Mouse (Mus musculus) ES-E14 (cell line): ENCODE results near the gene Disp1. TPM values are rescaled to one million over a fixed set of nuclear protein-coding genes. Genes with fewer than 3 reads are reported as not detected.

Experiments
- DNase-seq: peaks from one replicate; pipeline ENCODE4 v3.0.0-alpha.2; 2013; ENCODE audit warnings: low read depth, low spot score
- H3K27ac ChIP-seq: 2 replicates; pipeline ENCODE4 v1.5.1; 2012; ENCODE audit warnings: low read depth, mild to moderate bottlenecking, low read length, moderate library complexity, mixed read lengths; ENCODE audit not compliant: poor library complexity, insufficient read depth, severe bottlenecking
- H3K36me3 ChIP-seq: 2 replicates; pipeline ENCODE4 v1.6.1; 2012; ENCODE audit warnings: mild to moderate bottlenecking, low read length, moderate library complexity, mixed read lengths; ENCODE audit not compliant: control insufficient read depth, poor library complexity, insufficient read depth, severe bottlenecking
- H3K4me1 ChIP-seq, 2 experiments: fragments of 150-350 bp in 1 of 2; sonication (generic) in 1 of 2; 2 replicates each; pipeline ENCODE4 v1.6.1; 2012; ENCODE audit warnings: low read length in 2 of 2, mild to moderate bottlenecking in 1 of 2, mixed read lengths in 1 of 2; ENCODE audit not compliant: control insufficient read depth in 2 of 2, insufficient read depth in 2 of 2, poor library complexity in 1 of 2
- H3K4me3 ChIP-seq, 2 experiments: fragments of 150-350 bp in 1 of 2; sonication (generic) in 1 of 2; 2 replicates each; pipeline ENCODE4 v1.5.1; 2012; ENCODE audit warnings: low read length in 2 of 2, low read depth in 1 of 2, mild to moderate bottlenecking in 1 of 2, mixed read lengths in 1 of 2; ENCODE audit not compliant: insufficient read depth in 1 of 2, poor library complexity in 1 of 2, severe bottlenecking in 1 of 2
- H3K9ac ChIP-seq: 2 replicates; pipeline ENCODE4 v1.6.1; 2012; ENCODE audit warnings: low read depth, mild to moderate bottlenecking, low read length, mixed read lengths; ENCODE audit not compliant: poor library complexity, insufficient read depth, severe bottlenecking
- H3K9me3 ChIP-seq: fragments of 150-350 bp; sonication (generic); 2 replicates; pipeline ENCODE4 v1.6.1; 2012; ENCODE audit warnings: low read depth, mild to moderate bottlenecking, low read length; ENCODE audit not compliant: control insufficient read depth, insufficient read depth
- CHD2 ChIP-seq: IDR thresholded peaks from 2 replicates; pipeline ENCODE4 v1.6.1; 2014; ENCODE audit warnings: mild to moderate bottlenecking, low read depth, low read length, inconsistent platforms
- HCFC1 ChIP-seq: IDR thresholded peaks from 2 replicates; pipeline ENCODE4 v1.6.1; 2012; ENCODE audit warnings: low read length, inconsistent platforms, borderline replicate concordance; ENCODE audit not compliant: insufficient read depth
- MAFK ChIP-seq: IDR thresholded peaks from 2 replicates; pipeline ENCODE4 v1.6.1; 2014; ENCODE audit warnings: mild to moderate bottlenecking, low read depth, low read length, inconsistent platforms; ENCODE audit not compliant: insufficient read depth
- ZC3H11A ChIP-seq: IDR thresholded peaks from 2 replicates; pipeline ENCODE4 v1.6.1; 2012; ENCODE audit warnings: low read depth, mild to moderate bottlenecking, inconsistent platforms, low read length, borderline replicate concordance
- ZNF384 ChIP-seq: IDR thresholded peaks from 2 replicates; pipeline ENCODE4 v1.6.1; 2012; ENCODE audit warnings: low read depth, low read length, inconsistent platforms
- in situ Hi-C, 2 experiments: fragments of 600-800 bp; cut with MboI; formaldehyde crosslinking; loops; one replicate each; pipeline ENCODE4 v1.15.1; 2025; ENCODE audit warnings: low sequenced_read_pairs in 2 of 2, inconsistent platforms in 1 of 2; ENCODE audit not compliant: unreplicated experiment in 2 of 2
- total RNA-seq: library from RNA; depleted of rRNA; stranded (reverse); fragments of 300-350 nt; gene quantifications from 2 replicates; pipeline ENCODE4 v1.2.3, GENCODE M21; 2012

Disp1 gene
- total RNA-seq, 1 experiment: 13.5 TPM

DNA sequence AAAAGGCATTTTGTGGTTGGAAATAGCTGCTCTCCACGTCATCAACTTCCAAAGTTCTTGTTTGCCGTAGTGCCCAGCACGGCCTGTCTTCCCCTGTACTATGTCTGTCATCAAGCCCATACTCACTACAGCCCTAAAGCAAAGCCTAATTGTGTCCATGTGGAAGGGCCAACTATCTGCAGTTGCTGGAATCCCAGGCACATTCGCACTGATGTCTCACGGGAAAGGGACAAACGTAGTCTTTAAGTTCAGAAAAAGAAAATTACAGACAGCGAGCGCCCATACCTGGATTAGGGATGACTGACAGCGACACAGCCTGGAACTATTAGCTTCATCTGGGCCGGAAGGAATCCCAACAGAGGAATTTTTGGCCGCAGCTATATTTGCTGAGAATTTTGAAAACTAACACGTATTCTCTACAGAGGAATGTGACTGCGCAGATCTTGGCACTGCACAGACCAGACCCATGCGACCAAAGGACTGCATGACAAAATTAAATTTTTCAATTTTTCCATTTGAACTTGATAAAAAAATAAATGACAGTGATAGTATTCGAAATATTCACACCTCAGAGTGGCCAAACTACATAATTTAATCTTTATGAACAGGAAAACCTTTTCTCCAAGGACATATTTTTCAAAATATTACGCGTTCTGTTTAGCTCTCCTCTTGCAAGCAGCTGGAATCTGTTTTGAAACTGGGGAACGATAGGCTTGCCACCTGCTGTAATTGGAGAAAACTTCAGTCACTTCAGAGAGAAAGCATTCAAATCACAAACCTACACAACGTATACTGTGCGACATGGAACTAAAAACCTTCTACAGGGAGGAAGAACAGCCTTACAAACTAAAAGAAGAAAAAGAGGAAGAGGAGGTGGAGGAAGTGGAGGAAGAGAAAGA is 33.0 kb downstream of the Disp1 start:
- no peak overlapping the region for H3K4me3 ChIP-seq
- H3K9ac ChIP-seq: no peak overlapping the region
- peaks cover 2 to 8% of the 10 kb centered on the region in 2 experiments; a peak in 3 of 4 replicates for H3K4me1 ChIP-seq
- no peaks in the 10 kb centered on the region for H3K36me3 ChIP-seq
- in situ Hi-C loops: no loop called here
- no peak overlapping the region for H3K27ac ChIP-seq
- no peaks in the 10 kb centered on the region for H3K9me3 ChIP-seq
- DNase-seq: no peak
- TF ChIP-seq ZC3H11A (no peak), MAFK (no peak), ZNF384 (no peak), CHD2 (no peak), HCFC1 (no peak)

DNA sequence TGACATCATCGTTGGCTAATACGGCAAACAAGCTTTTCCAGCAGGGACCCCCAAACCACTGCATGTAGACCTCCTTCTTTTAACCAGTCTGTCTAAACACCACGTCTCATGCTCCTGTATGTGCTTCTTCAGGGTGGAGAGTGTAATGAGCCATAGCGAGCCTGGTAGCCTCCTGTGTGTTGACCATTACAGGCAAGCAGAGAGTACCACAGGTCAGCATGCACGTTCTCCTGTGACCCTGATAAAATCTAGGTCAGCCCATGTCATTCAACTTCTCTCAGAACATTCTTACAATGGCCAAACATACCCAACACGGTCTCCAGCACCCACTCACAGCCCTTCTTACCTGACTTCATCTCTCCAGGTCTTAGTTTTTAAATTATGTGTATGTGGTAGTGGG is 35.8 kb downstream of the Disp1 start:
- H3K36me3 ChIP-seq: no peaks in the 10 kb centered on the region
- no peak overlapping the region for H3K4me3 ChIP-seq
- no peak for TF ChIP-seq ZC3H11A
- no peak for TF ChIP-seq ZNF384
- no peak for TF ChIP-seq MAFK
- TF ChIP-seq CHD2: no peak
- no peak for TF ChIP-seq HCFC1
- in situ Hi-C loops: no loop called here
- peaks cover 2 to 8% of the 10 kb centered on the region in 2 experiments; a peak in 3 of 4 replicates for H3K4me1 ChIP-seq
- no peak overlapping the region for H3K9ac ChIP-seq
- H3K9me3 ChIP-seq: no peaks in the 10 kb centered on the region
- no peak overlapping the region for H3K27ac ChIP-seq
- DNase-seq: no peak

DNA sequence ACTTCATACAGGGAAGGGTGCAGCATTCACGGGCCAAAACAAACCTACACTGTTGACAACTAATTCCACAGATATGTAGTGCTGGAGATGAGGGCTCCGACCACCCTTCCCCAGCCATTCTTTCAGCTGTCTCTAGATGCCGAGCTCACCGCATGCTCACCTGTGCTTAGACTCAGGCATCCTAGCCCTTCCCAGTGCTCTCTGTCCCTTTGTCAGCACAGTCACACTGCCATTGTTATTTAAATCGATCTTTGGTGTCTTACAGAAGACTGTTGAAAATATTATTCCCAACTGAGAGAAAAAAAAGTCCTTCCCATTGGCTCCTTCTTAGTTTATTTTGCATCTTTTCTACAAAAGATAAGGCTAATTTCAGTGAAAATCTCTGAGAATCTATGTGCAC is 36.6 kb downstream of the Disp1 start:
- Histone ChIP-seq H3K4me1 (peaks cover 2 to 8% of the 10 kb centered on the region in 2 experiments; a peak in 3 of 4 replicates), H3K4me3 (no peak overlapping the region), H3K9ac (no peak overlapping the region), H3K27ac (no peak overlapping the region), H3K36me3 (no peaks in the 10 kb centered on the region), H3K9me3 (no peaks in the 10 kb centered on the region)
- in situ Hi-C loops: no loop called here
- TF ChIP-seq ZC3H11A (no peak), MAFK (no peak), CHD2 (no peak), ZNF384 (no peak), HCFC1 (no peak)
- peak; percentile 22 for DNase-seq

DNA sequence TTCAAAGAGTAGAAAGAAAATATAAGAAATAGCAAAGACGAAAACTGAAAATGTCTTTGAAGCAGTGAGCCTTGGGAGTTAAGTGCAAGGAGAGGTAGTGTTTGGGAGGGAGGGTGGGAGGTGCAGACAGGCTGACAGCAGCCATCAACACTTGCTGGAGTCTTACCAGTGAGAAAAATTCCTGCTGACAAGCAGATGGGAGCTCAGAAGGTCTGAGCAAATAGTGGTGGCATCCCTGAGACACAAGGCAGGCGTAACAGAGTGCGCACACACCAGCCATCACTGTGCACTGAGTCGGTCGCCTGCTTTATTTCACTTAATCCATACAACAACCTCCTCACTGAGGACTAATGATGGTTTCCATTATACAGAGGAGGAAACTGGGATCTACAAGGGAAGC is 37.8 kb downstream of the Disp1 start:
- TF ChIP-seq HCFC1 (no peak), ZC3H11A (no peak), ZNF384 (no peak), MAFK (no peak), CHD2 (no peak)
- no peaks in the 10 kb centered on the region for H3K36me3 ChIP-seq
- no peak overlapping the region for H3K27ac ChIP-seq
- H3K9ac ChIP-seq: no peak overlapping the region
- no peak for DNase-seq
- no peaks in the 10 kb centered on the region for H3K9me3 ChIP-seq
- in situ Hi-C loops: no loop called here
- no peak overlapping the region for H3K4me3 ChIP-seq
- peaks cover 2 to 8% of the 10 kb centered on the region in 2 experiments; a peak in 3 of 4 replicates for H3K4me1 ChIP-seq
